Mouse (Mus musculus) forebrain, embryonic 11.5 days (tissue): ENCODE data around the gene Nid1. TPM values are rescaled to one million over a fixed set of nuclear protein-coding genes. Genes with fewer than 3 reads are reported as not detected.
"Not testable (repeated sequence)": the region's sequence is repeated elsewhere in the genome, so short reads cannot be mapped to it uniquely, and the experiment has no call there.

ENCODE experiments used
- ATAC-seq: fragments of 200-750 bp; cut with Nextera tagmentation; replicated peaks from 2 replicates; pipeline ENCODE4 v1.8.0; 2017; ENCODE audit warnings: moderate TSS enrichment; ENCODE audit not compliant: low FRiP score
- DNase-seq: peaks from one replicate; pipeline ENCODE4 v3.0.0-alpha.2; 2017; ENCODE audit warnings: low spot score
- H3K27ac ChIP-seq: fragments of 300-500 bp; sonication (generic); 2 replicates; pipeline ENCODE4 v1.5.1; 2014; ENCODE audit warnings: low read depth, low read length
- H3K27me3 ChIP-seq: fragments of 300-500 bp; sonication (generic); 2 replicates; pipeline ENCODE4 v1.6.1; 2014; ENCODE audit warnings: mild to moderate bottlenecking, low read length, mixed read lengths; ENCODE audit not compliant: control insufficient read depth, insufficient read depth
- H3K36me3 ChIP-seq: fragments of 300-500 bp; sonication (generic); 2 replicates; pipeline ENCODE4 v1.6.1; 2014; ENCODE audit warnings: mild to moderate bottlenecking, low read length, moderate library complexity, mixed read lengths; ENCODE audit not compliant: control insufficient read depth, insufficient read depth
- H3K4me1 ChIP-seq: fragments of 300-500 bp; sonication (generic); replicated peaks from 2 replicates; pipeline ENCODE4 v1.6.1; 2014; ENCODE audit warnings: low read length, mixed read lengths; ENCODE audit not compliant: control insufficient read depth, insufficient read depth
- H3K4me2 ChIP-seq: fragments of 300-500 bp; sonication (generic); 2 replicates; pipeline ENCODE4 v1.6.1; 2014; ENCODE audit warnings: low read depth, mild to moderate bottlenecking, low read length, moderate library complexity, mixed read lengths; ENCODE audit not compliant: severe bottlenecking
- H3K4me3 ChIP-seq: fragments of 300-500 bp; sonication (generic); 2 replicates; pipeline ENCODE4 v1.5.1; 2014; ENCODE audit warnings: low read depth, low read length
- H3K9ac ChIP-seq: fragments of 300-500 bp; sonication (generic); 2 replicates; pipeline ENCODE4 v1.6.1; 2014; ENCODE audit warnings: low read length
- H3K9me3 ChIP-seq: fragments of 300-500 bp; sonication (generic); 2 replicates; pipeline ENCODE4 v1.6.1; 2016; ENCODE audit warnings: low read length, mixed read lengths; ENCODE audit not compliant: control insufficient read depth
- WGBS: fragments of 180-500 bp; shearing (Covaris S2); extraction: QIAGEN DNeasy Blood & Tissue Kit; methylation state at CpG from one replicate; pipeline ENCODE4 v1.1.7; 2014; 5-methylcytosine and 5-hydroxymethylcytosine counted together
- polyA plus RNA-seq: library from polyadenylated mRNA; unstranded; fragments of >200 nt; fragmentation: Nextera tagmentation; extraction: Ambion mirVana; gene quantifications from 2 replicates; pipeline ENCODE4 v1.2.1, GENCODE M21; 2014

Gene Nid1
- polyA plus RNA-seq, 1 experiment from 2014 or later = 44.3 TPM

GRCm38 (mm10) chr13:13531923-13532322, 94.6 kb downstream of the Nid1 start:
- Histone ChIP-seq H3K4me1 (no peaks in the 10 kb centered on the region), H3K4me2 (no peak overlapping the region), H3K27ac (no peak overlapping the region), H3K27me3 (no peaks in the 10 kb centered on the region), H3K36me3 (no peaks in the 10 kb centered on the region), H3K4me3 (no peak overlapping the region), H3K9ac (no peak overlapping the region), H3K9me3 (no peaks in the 10 kb centered on the region)
- 84% methylated on average over 7 of the region's 7 CpGs for WGBS
- no peak for DNase-seq
- ATAC-seq = no peak

GRCm38 (mm10) chr13:13536555-13536954, 99.2 kb downstream of the Nid1 start:
- H3K4me1 ChIP-seq = no peaks in the 10 kb centered on the region
- no peak overlapping the region for H3K9ac ChIP-seq
- no peak overlapping the region for H3K4me3 ChIP-seq
- no peaks in the 10 kb centered on the region for H3K36me3 ChIP-seq
- DNase-seq (no peak), ATAC-seq (no peak)
- 89% methylated on average over 2 of the region's 2 CpGs for WGBS
- H3K27me3 ChIP-seq = no peaks in the 10 kb centered on the region
- no peaks in the 10 kb centered on the region for H3K9me3 ChIP-seq
- no peak overlapping the region for H3K27ac ChIP-seq
- no peak overlapping the region for H3K4me2 ChIP-seq

- DNase-seq (no peak), ATAC-seq (no peak)
- Histone ChIP-seq H3K36me3 (no peaks in the 10 kb centered on the region), H3K9me3 (no peaks in the 10 kb centered on the region), H3K4me3 (no peak overlapping the region), H3K4me2 (no peak overlapping the region), H3K27ac (no peak overlapping the region), H3K9ac (no peak overlapping the region), H3K27me3 (no peaks in the 10 kb centered on the region), H3K4me1 (no peaks in the 10 kb centered on the region)
- WGBS = 81% methylated on average over 2 of the region's 2 CpGs
Observed at GRCm38 (mm10) chr13:13537272-13538015, 100.1 kb downstream of the Nid1 start.

- Histone ChIP-seq H3K9ac (no peak overlapping the region), H3K27ac (no peak overlapping the region), H3K4me3 (no peak overlapping the region), H3K27me3 (no peaks in the 10 kb centered on the region), H3K9me3 (no peaks in the 10 kb centered on the region), H3K36me3 (no peaks in the 10 kb centered on the region), H3K4me2 (no peak overlapping the region), H3K4me1 (no peaks in the 10 kb centered on the region)
- DNase-seq (no peak), ATAC-seq (no peak)
- 57% methylated on average over 4 of the region's 4 CpGs for WGBS
Observed at GRCm38 (mm10) chr13:13538585-13539300, 101.4 kb downstream of the Nid1 start.

GRCm38 (mm10) chr13:13543073-13543472, 105.7 kb downstream of the Nid1 start:
- WGBS = 93% methylated on average over 10 of the region's 10 CpGs
- not testable (repeated sequence) for H3K9me3 ChIP-seq, H3K4me3 ChIP-seq, DNase-seq, H3K27me3 ChIP-seq, H3K36me3 ChIP-seq, H3K4me2 ChIP-seq, H3K27ac ChIP-seq, H3K9ac ChIP-seq, ATAC-seq, H3K4me1 ChIP-seq

GRCm38 (mm10) chr13:13546792-13547191, 109.4 kb downstream of the Nid1 start:
- no peak overlapping the region for H3K4me2 ChIP-seq
- H3K27ac ChIP-seq = no peak overlapping the region
- ATAC-seq (no peak), DNase-seq (no peak)
- H3K9ac ChIP-seq = no peak overlapping the region
- H3K4me3 ChIP-seq = no peak overlapping the region
- H3K4me1 ChIP-seq = no peaks in the 10 kb centered on the region
- no peaks in the 10 kb centered on the region for H3K27me3 ChIP-seq
- no peaks in the 10 kb centered on the region for H3K36me3 ChIP-seq
- WGBS = 81% methylated on average over 3 of the region's 3 CpGs
- no peaks in the 10 kb centered on the region for H3K9me3 ChIP-seq

- no peaks in the 10 kb centered on the region for H3K9me3 ChIP-seq
- no peak for DNase-seq
- no peak overlapping the region for H3K4me3 ChIP-seq
- H3K9ac ChIP-seq = no peak overlapping the region
- ATAC-seq = no peak
- H3K4me1 ChIP-seq = no peaks in the 10 kb centered on the region
- no peaks in the 10 kb centered on the region for H3K27me3 ChIP-seq
- no peak overlapping the region for H3K27ac ChIP-seq
- H3K36me3 ChIP-seq = no peaks in the 10 kb centered on the region
- WGBS = 89% methylated on average over 4 of the region's 4 CpGs
- H3K4me2 ChIP-seq = no peak overlapping the region
Observed at GRCm38 (mm10) chr13:13547889-13548288, 110.5 kb downstream of the Nid1 start.

GRCm38 (mm10) chr13:13548431-13549190, 111.3 kb downstream of the Nid1 start:
- Histone ChIP-seq H3K4me1 (no peaks in the 10 kb centered on the region), H3K4me2 (no peak overlapping the region), H3K27ac (no peak overlapping the region), H3K9me3 (no peaks in the 10 kb centered on the region), H3K36me3 (no peaks in the 10 kb centered on the region), H3K9ac (no peak overlapping the region), H3K27me3 (no peaks in the 10 kb centered on the region), H3K4me3 (no peak overlapping the region)
- DNase-seq (no peak), ATAC-seq (no peak)
- 91% methylated on average over 6 of the region's 6 CpGs for WGBS
